Mouse (Mus musculus) liver, embryonic 12.5 days (tissue): ENCODE results near the gene 1700020L24Rik. TPM values are rescaled to one million over a fixed set of nuclear protein-coding genes. Genes with fewer than 3 reads are reported as not detected.

Experiments
- ATAC-seq: fragments of 200-750 bp; cut with Nextera tagmentation; 2 replicates; pipeline ENCODE4 v1.8.0; 2017; ENCODE audit warnings: moderate number of reproducible peaks, mild to moderate bottlenecking, moderate library complexity
- H3K27ac ChIP-seq: fragments of 300-500 bp; sonication (generic); 2 replicates; pipeline ENCODE4 v1.5.1; 2016; ENCODE audit warnings: mild to moderate bottlenecking
- H3K27me3 ChIP-seq: fragments of 300-500 bp; sonication (generic); replicated peaks from 2 replicates; pipeline ENCODE4 v1.6.1; 2016; ENCODE audit warnings: mild to moderate bottlenecking, moderate library complexity
- H3K36me3 ChIP-seq: fragments of 300-500 bp; sonication (generic); 2 replicates; pipeline ENCODE4 v1.6.1; 2016; ENCODE audit warnings: mild to moderate bottlenecking, moderate library complexity
- H3K4me1 ChIP-seq: fragments of 300-500 bp; sonication (generic); 2 replicates; pipeline ENCODE4 v1.6.1; 2016
- H3K4me2 ChIP-seq: fragments of 300-500 bp; sonication (generic); 2 replicates; pipeline ENCODE4 v1.6.1; 2016; ENCODE audit warnings: mild to moderate bottlenecking, moderate library complexity
- H3K4me3 ChIP-seq: fragments of 300-500 bp; sonication (generic); 2 replicates; pipeline ENCODE4 v1.5.1; 2016; ENCODE audit warnings: mild to moderate bottlenecking, moderate library complexity
- H3K9ac ChIP-seq: fragments of 300-500 bp; sonication (generic); 2 replicates; pipeline ENCODE4 v1.6.1; 2016; ENCODE audit warnings: mild to moderate bottlenecking, moderate library complexity
- H3K9me3 ChIP-seq: fragments of 300-500 bp; sonication (generic); replicated peaks from 2 replicates; pipeline ENCODE4 v1.6.1; 2016; ENCODE audit warnings: mild to moderate bottlenecking, moderate library complexity
- WGBS: fragments of 180-500 bp; shearing (Covaris S2); methylation state at CpG from one replicate; pipeline ENCODE4 v1.1.7; 2016; ENCODE audit not compliant: insufficient replicate concordance; 5-methylcytosine and 5-hydroxymethylcytosine counted together
- polyA plus RNA-seq: library from polyadenylated mRNA; unstranded; fragments of >200 nt; fragmentation: Nextera tagmentation; extraction: Ambion mirVana; gene quantifications from 2 replicates; pipeline ENCODE4 v1.2.1, GENCODE M21; 2016

The 1700020L24Rik gene
- polyA plus RNA-seq, 1 experiment from 2014 or later = 0.70 TPM

DNA sequence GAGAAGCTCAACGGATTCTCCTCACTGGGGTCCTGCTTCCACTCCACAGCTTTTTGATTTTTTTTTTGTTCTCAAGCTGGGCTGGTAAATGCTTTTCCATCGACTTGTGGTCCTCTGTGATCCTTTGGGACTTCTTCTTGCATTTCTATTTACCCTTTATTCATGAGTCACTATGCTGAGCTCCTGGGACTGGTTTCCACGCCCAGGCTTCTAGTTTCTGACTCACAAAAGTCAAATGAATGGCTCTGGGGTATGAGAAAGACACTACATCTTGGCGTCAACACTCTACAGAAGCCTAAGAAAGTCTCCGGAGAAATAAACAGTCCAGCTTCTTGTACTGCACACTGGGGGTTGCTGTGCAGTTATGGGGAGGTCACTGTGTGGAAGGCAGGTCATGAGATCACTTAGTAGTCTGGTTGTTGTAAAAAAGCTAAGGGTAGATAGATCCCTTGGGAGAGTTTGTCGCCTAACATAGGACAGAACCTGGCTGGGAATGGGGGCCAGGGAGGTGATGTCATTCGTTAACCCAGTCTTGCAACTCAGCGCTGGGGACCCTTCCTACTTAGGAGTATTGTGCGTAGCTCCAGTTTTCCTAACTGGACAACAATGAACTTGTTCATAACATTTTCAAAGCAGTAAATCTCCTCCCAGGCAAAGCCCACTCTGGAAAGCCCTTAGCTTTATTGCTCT lies 20.6 kb downstream of the 1700020L24Rik start:
- Histone ChIP-seq H3K27ac (no peak overlapping the region), H3K4me2 (no peak overlapping the region), H3K4me1 (peaks cover 38% of the 10 kb centered on the region), H3K9me3 (no peaks in the 10 kb centered on the region), H3K4me3 (no peak overlapping the region), H3K27me3 (peaks cover 40% of the 10 kb centered on the region), H3K36me3 (no peaks in the 10 kb centered on the region), H3K9ac (no peak overlapping the region)
- no peak for ATAC-seq
- WGBS = 65% methylated on average over 9 of the region's 9 CpGs

GRCm38 (mm10) chr11:83461462-83462027 lies 24.1 kb downstream of the 1700020L24Rik start:
- no peak for ATAC-seq
- Histone ChIP-seq H3K9ac (no peak overlapping the region), H3K4me2 (no peak overlapping the region), H3K36me3 (no peaks in the 10 kb centered on the region), H3K9me3 (no peaks in the 10 kb centered on the region), H3K27ac (no peak overlapping the region), H3K27me3 (peaks cover 69% of the 10 kb centered on the region), H3K4me1 (peaks cover 13% of the 10 kb centered on the region; the same call in 1 of the 2 replicates), H3K4me3 (no peak overlapping the region)
- 62% methylated on average over 10 of the region's 10 CpGs for WGBS

DNA sequence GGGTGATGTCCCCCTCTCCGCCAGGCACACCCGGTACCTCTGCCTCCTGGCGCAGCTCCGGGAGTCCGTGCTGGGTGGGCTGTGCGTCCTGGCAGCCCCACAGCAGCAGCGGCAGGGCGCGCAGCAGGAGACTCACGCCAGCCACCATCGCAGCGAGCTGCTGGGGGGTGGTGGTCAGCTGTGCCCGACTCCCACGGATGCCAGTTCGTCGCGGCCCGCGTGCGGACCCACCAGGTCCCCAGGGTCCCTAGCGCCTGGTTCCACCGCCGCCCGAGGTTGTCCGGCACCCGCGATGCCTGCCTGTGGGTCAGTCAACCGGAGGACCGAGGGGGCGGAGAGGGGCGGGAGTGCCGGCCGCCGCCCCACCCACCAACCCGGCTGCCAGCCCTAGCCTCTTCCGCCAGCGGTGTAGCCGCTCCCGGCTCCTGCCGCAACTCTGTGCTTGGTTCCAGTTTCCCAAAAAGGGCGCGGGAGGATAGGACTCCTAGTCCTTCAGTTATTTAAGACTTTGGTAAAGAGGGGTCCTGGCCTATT lies 25.3 kb downstream of the 1700020L24Rik start, which contains the start of gene Mmp28:
TSS of gene Mmp28 (minus strand) at position 361 of the 534 bp plus-strand sequence.
- ATAC-seq = no peak
- H3K4me3 ChIP-seq = peak within 1 kb of the TSS; percentile 60
- peaks cover 15% of the 10 kb centered on the region; the same call in 1 of the 2 replicates for H3K4me1 ChIP-seq
- H3K9ac ChIP-seq = no peak within 1 kb of the TSS; the same call in 1 of the 2 replicates
- no peaks in the 10 kb centered on the region for H3K36me3 ChIP-seq
- peaks cover 74% of the 10 kb centered on the region for H3K27me3 ChIP-seq
- H3K4me2 ChIP-seq = peak within 1 kb of the TSS; percentile 72
- WGBS = under 1% methylated on average over 42 of the region's 42 CpGs
- no peaks in the 10 kb centered on the region for H3K9me3 ChIP-seq
- no peak within 1 kb of the TSS for H3K27ac ChIP-seq

DNA sequence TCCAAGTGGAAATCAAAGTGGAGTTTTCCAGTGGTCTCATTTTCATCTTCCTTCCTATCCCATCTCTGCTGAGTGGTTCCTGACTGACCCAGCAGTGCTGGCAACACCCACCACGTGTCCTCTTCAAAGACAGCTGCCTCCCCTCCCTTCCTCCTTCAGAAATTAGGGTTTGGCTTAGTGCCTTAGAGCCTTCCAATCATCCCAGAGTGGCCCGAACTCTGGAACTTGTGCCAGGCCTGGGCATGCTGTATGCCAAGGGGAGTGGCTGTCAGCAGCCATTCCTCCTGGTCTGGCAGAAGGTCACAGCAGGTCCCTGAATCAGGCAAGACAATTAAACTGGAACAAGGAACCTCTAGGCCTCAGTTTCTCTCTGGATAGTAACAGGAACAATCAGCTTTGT lies 28.5 kb downstream of the 1700020L24Rik start:
- H3K4me2 ChIP-seq = no peak overlapping the region
- WGBS = 22% methylated on average over 2 of the region's 2 CpGs
- H3K4me3 ChIP-seq = no peak overlapping the region
- ATAC-seq = no peak
- H3K9ac ChIP-seq = no peak overlapping the region
- H3K27me3 ChIP-seq = peaks cover 84% of the 10 kb centered on the region
- no peak overlapping the region for H3K27ac ChIP-seq
- H3K36me3 ChIP-seq = no peaks in the 10 kb centered on the region
- H3K9me3 ChIP-seq = no peaks in the 10 kb centered on the region
- peaks cover 15% of the 10 kb centered on the region; the same call in 1 of the 2 replicates for H3K4me1 ChIP-seq

GRCm38 (mm10) chr11:83467120-83467652 lies 29.7 kb downstream of the 1700020L24Rik start:
- Histone ChIP-seq H3K36me3 (no peaks in the 10 kb centered on the region), H3K4me2 (no peak overlapping the region), H3K4me1 (peaks cover 23% of the 10 kb centered on the region), H3K4me3 (no peak overlapping the region), H3K27me3 (peaks cover 72% of the 10 kb centered on the region), H3K9ac (no peak overlapping the region), H3K9me3 (no peaks in the 10 kb centered on the region), H3K27ac (no peak overlapping the region)
- 37% methylated on average over 11 of the region's 11 CpGs for WGBS
- ATAC-seq = no peak

- H3K27ac ChIP-seq = no peak overlapping the region
- H3K9ac ChIP-seq = no peak overlapping the region
- no peak overlapping the region for H3K4me3 ChIP-seq
- H3K4me1 ChIP-seq = peaks cover 18% of the 10 kb centered on the region
- H3K27me3 ChIP-seq = peaks cover 56% of the 10 kb centered on the region
- no peak overlapping the region for H3K4me2 ChIP-seq
- no peaks in the 10 kb centered on the region for H3K36me3 ChIP-seq
- H3K9me3 ChIP-seq = no peaks in the 10 kb centered on the region
- 80% methylated on average over 3 of the region's 3 CpGs for WGBS
- no peak for ATAC-seq
These were observed 31.3 kb downstream of the 1700020L24Rik start for GRCm38 (mm10) chr11:83468765-83469164.

- peak overlapping the region; percentile 74 for H3K9ac ChIP-seq
- peaks cover 34% of the 10 kb centered on the region for H3K4me1 ChIP-seq
- no peak for ATAC-seq
- peaks cover 15% of the 10 kb centered on the region for H3K36me3 ChIP-seq
- peak overlapping the region; percentile 84 for H3K27ac ChIP-seq
- H3K4me2 ChIP-seq = peak overlapping the region; percentile 83
- H3K27me3 ChIP-seq = peaks cover 26% of the 10 kb centered on the region
- WGBS = 72% methylated on average over 2 of the region's 2 CpGs
- H3K4me3 ChIP-seq = peak overlapping the region; percentile 95
- no peaks in the 10 kb centered on the region for H3K9me3 ChIP-seq
These were observed 34.3 kb downstream of the 1700020L24Rik start for GRCm38 (mm10) chr11:83471766-83472165.

DNA sequence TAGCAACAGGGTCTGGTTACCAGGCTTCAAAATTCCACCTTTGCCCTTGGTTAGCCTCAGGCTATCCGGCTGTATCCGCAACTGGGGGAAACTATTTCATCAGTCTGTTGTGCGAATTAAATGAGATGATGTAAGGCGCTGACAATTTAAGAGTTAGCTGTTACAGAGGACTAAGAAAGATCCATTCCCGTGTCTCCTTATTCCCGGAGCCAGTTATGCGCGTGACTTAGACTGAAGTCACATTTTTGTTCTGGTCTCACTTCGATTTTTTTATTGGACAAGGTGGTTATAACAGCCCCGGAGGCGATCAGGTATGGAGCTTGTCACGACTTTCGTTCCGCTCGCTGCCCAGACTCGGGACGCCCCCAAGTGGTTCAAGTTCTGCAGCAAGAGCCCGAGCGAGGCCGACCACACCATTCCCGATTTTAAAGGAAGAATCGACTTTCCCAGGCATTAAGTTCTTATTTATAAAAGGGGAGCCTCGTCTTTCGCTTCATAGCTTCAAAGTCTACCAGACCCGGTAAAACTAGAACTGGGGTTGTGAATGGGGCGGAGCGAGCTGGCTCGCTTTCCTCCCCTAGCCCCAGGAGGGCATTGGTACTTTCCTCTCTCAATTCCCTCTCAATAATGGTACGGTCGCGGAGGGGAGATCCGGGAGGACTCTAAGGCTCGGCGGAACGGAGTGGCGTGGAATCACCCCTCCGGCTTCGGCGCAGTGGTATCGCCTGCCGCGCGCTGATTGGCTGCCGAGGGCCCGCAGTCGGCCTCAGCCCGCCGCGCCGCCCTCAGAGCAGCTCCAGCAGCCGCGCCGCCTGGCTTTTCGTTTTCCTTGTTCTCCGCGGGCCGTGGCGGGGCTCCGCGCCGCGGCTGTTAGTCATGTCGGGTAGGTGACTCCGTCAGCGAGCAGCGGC lies 35.1 kb downstream of the 1700020L24Rik start, which contains the start of gene Taf15:
TSS of gene Taf15 (plus strand) at position 763 of the 911 bp plus-strand sequence.
- H3K4me1 ChIP-seq = peaks cover 29% of the 10 kb centered on the region
- H3K4me3 ChIP-seq = peak within 1 kb of the TSS; percentile 95
- H3K4me2 ChIP-seq = peak within 1 kb of the TSS; percentile 84
- peaks cover 19% of the 10 kb centered on the region for H3K36me3 ChIP-seq
- H3K27me3 ChIP-seq = peaks cover 18% of the 10 kb centered on the region; the same call in 1 of the 2 replicates
- no peaks in the 10 kb centered on the region for H3K9me3 ChIP-seq
- 1% methylated on average over 66 of the region's 66 CpGs for WGBS
- H3K9ac ChIP-seq = peak within 1 kb of the TSS; percentile 95
- ATAC-seq = peak; percentile 96
- peak within 1 kb of the TSS; percentile 84 for H3K27ac ChIP-seq

- Histone ChIP-seq H3K9ac (peak overlapping the region; percentile 95), H3K4me1 (peaks cover 33% of the 10 kb centered on the region), H3K27ac (peak overlapping the region; percentile 84), H3K9me3 (no peaks in the 10 kb centered on the region), H3K27me3 (peaks cover 14% of the 10 kb centered on the region; the same call in 1 of the 2 replicates), H3K4me3 (peak overlapping the region; percentile 95), H3K4me2 (peak overlapping the region; percentile 84), H3K36me3 (peaks cover 26% of the 10 kb centered on the region)
- under 1% methylated on average over 45 of the region's 52 CpGs for WGBS
- ATAC-seq = peak; percentile 68
These were observed 35.9 kb downstream of the 1700020L24Rik start for GRCm38 (mm10) chr11:83473235-83474016.
